Mouse (Mus musculus) embryonic facial prominence, embryonic 14.5 days (tissue): ENCODE measurements around the gene Ntng2. TPM values are rescaled to one million over a fixed set of nuclear protein-coding genes. Genes with fewer than 3 reads are reported as not detected.

ENCODE experiments used
- ATAC-seq: fragments of 200-750 bp; cut with Nextera tagmentation; 2 replicates; pipeline ENCODE4 v1.8.0; 2017; ENCODE audit warnings: low read depth, moderate number of reproducible peaks, moderate TSS enrichment
- DNase-seq: peaks from one replicate; pipeline ENCODE4 v3.0.0-alpha.2; 2015; ENCODE audit warnings: low spot score
- H3K27ac ChIP-seq: fragments of 300-500 bp; sonication (generic); replicated peaks from 2 replicates; pipeline ENCODE4 v1.5.1; 2014; ENCODE audit warnings: low read depth, mild to moderate bottlenecking, low read length, moderate library complexity
- H3K27me3 ChIP-seq: fragments of 300-500 bp; sonication (generic); replicated peaks from 2 replicates; pipeline ENCODE4 v1.6.1; 2014; ENCODE audit warnings: low read length; ENCODE audit not compliant: control insufficient read depth, insufficient read depth
- H3K36me3 ChIP-seq: fragments of 300-500 bp; sonication (generic); 2 replicates; pipeline ENCODE4 v1.6.1; 2014; ENCODE audit warnings: low read length, mixed read lengths; ENCODE audit not compliant: control insufficient read depth, insufficient read depth
- H3K4me1 ChIP-seq: fragments of 300-500 bp; sonication (generic); 2 replicates; pipeline ENCODE4 v1.6.1; 2014; ENCODE audit warnings: antibody characterized with exemption, low read length; ENCODE audit not compliant: control insufficient read depth, insufficient read depth
- H3K4me2 ChIP-seq: fragments of 300-500 bp; sonication (generic); 2 replicates; pipeline ENCODE4 v1.6.1; 2014; ENCODE audit warnings: low read depth, mild to moderate bottlenecking, low read length, moderate library complexity, mixed read lengths
- H3K4me3 ChIP-seq: fragments of 300-500 bp; sonication (generic); 2 replicates; pipeline ENCODE4 v1.5.1; 2014; ENCODE audit warnings: low read depth, mild to moderate bottlenecking, low read length
- H3K9ac ChIP-seq: fragments of 300-500 bp; sonication (generic); 2 replicates; pipeline ENCODE4 v1.6.1; 2014; ENCODE audit warnings: low read depth, mild to moderate bottlenecking, low read length, moderate library complexity, mixed read lengths
- H3K9me3 ChIP-seq: fragments of 300-500 bp; sonication (generic); 2 replicates; pipeline ENCODE4 v1.6.1; 2016; ENCODE audit warnings: low read length; ENCODE audit not compliant: control insufficient read depth
- WGBS: fragments of 180-500 bp; shearing (Covaris S2); extraction: QIAGEN DNeasy Blood & Tissue Kit; methylation state at CpG from one replicate; pipeline ENCODE4 v1.1.7; 2014; 5-methylcytosine and 5-hydroxymethylcytosine counted together
- polyA plus RNA-seq: library from polyadenylated mRNA; unstranded; fragments of >200 nt; fragmentation: Nextera tagmentation; extraction: Ambion mirVana; gene quantifications from 2 replicates; pipeline ENCODE4 v1.2.1, GENCODE M21; 2014

Ntng2 gene
- polyA plus RNA-seq, 1 experiment from 2014 or later = 0.85 TPM

- no peak overlapping the region for H3K9ac ChIP-seq
- WGBS = 82% methylated on average over 2 of the region's 2 CpGs
- H3K36me3 ChIP-seq = peaks cover 87% of the 10 kb centered on the region
- H3K9me3 ChIP-seq = no peaks in the 10 kb centered on the region
- H3K4me3 ChIP-seq = no peak overlapping the region
- DNase-seq = no peak
- H3K4me1 ChIP-seq = no peaks in the 10 kb centered on the region
- no peak overlapping the region for H3K27ac ChIP-seq
- no peak for ATAC-seq
- no peak overlapping the region for H3K4me2 ChIP-seq
- no peaks in the 10 kb centered on the region for H3K27me3 ChIP-seq
Observed at GRCm38 (mm10) chr2:29151941-29152340, 100.9 kb downstream of the Ntng2 start.

Other genes starting within 250 kb of the Ntng2 start
- gene Cfap77, start 197.9 kb downstream of the Ntng2 start, polyA plus RNA-seq = 0.29 and 0.79 TPM in 2 replicates
- 7.0 and 7.4 TPM in 2 replicates for gene Ttf1, start 192.7 kb downstream of the Ntng2 start, polyA plus RNA-seq
- 9.3 and 11.6 TPM in 2 replicates for gene Setx, start 128.8 kb downstream of the Ntng2 start, polyA plus RNA-seq
- gene Med27, start 93.8 kb upstream of the Ntng2 start, polyA plus RNA-seq = 50.1 and 50.9 TPM in 2 replicates